Mouse (Mus musculus): Measurements from ENCODE around the gene Serpina5.
A peak's percentile ranks its signal among the peaks of the same experiment; 100 is the strongest.
"Not testable (repeated sequence)": the region's sequence is repeated elsewhere in the genome, so short reads cannot be mapped to it uniquely, and the experiment has no call there.

The Serpina5 gene

GRCm38 (mm10) chr12:104100768-104101167, at the start of gene Serpina5:
Serpina5 (plus strand) TSS chr12:104101113.
- no peak for DNase-seq

DNA sequence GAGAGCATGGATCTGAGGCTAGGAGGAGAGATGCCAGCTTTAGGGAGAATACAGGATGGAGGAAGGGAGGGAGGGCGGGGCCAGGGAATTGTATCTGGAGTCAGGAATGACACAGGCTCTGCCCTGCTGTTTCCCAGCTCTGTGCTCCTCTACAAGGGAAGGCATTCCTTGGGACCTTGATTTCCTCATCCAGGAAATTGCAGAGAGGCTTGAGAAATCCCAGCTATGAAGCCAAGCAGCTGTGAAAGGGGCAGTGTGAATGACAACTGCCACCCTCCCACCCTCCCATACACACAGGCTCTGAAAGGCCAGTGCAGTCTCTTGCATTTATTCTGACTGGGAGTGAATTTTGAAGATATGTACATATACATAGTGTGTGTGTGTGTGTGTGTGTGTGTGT, 46.9 kb upstream of the Serpina5 start:
- DNase-seq: no peak

- DNase-seq: no peak
Measured at GRCm38 (mm10) chr12:104055755-104056154, 45.2 kb upstream of the Serpina5 start.

DNA sequence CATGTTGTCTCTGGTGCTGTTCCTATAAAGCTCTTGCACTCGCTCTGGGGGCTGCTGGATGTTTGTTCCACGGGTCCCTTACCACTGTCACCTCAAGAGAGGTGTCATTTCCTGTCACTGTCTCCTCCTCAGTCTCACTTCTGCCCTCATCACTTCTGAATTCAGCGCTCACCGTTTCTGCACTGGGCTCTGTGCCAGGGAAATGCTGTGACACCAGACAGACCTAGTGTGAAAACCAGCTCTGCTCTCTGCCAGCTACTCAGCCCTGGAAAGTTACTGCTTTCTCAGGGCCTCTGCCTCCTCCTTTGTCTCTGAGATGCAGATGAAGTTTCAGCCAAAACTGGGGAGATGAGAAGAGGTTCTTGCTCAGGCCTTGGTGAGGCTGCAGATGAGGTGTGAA, 43.9 kb upstream of the Serpina5 start:
- DNase-seq: no peak

DNA sequence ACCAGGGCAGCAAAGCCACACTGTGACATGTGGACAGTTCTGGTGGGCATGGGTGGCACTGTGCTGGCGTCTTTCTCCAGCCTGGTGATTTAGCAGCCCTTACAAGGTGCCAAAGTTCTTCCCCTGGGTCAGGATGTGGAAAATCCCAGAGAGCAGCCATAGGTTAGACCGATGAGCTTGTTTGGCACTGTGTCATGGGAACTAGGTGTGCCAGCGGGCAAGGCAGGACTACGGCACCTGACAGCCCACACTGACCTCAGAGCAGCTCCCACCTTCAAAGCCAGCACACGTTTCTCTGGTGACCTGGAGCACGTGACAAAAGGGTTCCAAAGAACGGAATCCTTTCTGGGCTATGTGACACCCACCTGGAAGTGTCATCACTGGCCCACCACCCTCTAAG, 43.4 kb upstream of the Serpina5 start:
- DNase-seq: no peak

- DNase-seq: no peak
Measured at GRCm38 (mm10) chr12:104060126-104060525, 40.8 kb upstream of the Serpina5 start.

DNA sequence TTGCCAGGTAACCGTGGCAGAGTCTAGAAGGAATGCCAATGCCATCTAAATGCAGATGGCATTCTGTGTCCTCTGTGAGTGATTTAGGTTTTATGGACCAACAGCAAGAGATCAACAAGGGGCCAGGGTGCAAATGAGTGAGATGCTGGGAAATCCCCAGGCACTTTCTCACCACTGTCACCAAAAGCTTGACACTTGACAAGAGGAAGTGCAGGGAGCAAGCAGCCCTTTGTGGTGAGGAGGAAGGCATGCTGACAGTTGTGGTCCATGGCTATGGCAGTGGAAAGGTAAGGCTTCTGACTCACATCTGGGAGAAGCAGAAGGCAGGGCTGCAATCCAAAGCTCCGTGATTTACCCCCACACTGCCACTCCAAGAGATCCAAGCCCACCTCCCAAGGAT, 39.1 kb upstream of the Serpina5 start:
- DNase-seq: no peak

GRCm38 (mm10) chr12:104064532-104064931, 36.4 kb upstream of the Serpina5 start:
- no peak for DNase-seq

DNA sequence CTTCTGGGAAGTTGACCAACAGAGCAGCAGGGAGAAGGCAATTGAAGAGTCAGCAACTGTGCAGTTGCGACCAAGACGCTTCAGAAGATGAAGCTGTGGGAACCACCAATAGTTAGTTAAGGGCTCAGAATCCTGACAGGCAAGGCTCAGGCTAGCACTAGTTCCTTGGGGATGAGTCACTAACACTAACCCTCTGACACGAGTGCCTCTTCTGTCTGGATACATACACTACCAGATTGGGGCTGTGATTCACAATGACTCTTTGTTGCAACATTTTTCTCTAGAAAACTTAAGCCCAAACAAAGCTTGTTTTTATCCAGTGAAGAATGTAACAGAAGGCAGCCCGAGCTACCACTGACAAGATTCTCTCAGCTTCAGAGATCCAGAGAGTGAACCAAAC, 35.9 kb upstream of the Serpina5 start:
- no peak for DNase-seq

GRCm38 (mm10) chr12:104066241-104066640, 34.7 kb upstream of the Serpina5 start:
- no peak for DNase-seq

- peak; percentile 47 for DNase-seq
Measured at GRCm38 (mm10) chr12:104067549-104067948, 33.4 kb upstream of the Serpina5 start.

GRCm38 (mm10) chr12:104069620-104070019, 31.3 kb upstream of the Serpina5 start:
- DNase-seq: peak; percentile 70

DNA sequence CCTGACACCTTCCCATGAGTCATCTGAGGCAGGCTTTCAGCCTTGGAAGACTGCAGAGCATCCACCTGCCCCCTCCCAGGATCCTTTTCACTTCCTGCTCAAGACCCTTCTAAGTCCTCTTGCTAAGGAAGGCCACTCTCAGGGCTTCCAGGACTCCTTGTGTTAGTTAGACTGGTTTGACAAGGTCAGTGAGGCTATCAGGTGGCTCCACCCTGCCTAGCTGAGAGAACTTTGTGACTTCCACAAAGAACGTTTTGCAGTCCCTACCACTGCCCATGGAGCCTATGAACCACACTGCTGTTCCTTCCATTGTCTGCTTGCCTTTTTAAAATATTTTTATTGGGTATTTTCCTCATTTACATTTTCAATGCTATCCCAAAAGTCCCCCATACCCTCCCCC, 29.2 kb upstream of the Serpina5 start:
- no peak for DNase-seq

GRCm38 (mm10) chr12:104072286-104072685, 28.6 kb upstream of the Serpina5 start:
- DNase-seq: no peak

GRCm38 (mm10) chr12:104090119-104090518, 10.8 kb upstream of the Serpina5 start:
- DNase-seq: no peak

DNA sequence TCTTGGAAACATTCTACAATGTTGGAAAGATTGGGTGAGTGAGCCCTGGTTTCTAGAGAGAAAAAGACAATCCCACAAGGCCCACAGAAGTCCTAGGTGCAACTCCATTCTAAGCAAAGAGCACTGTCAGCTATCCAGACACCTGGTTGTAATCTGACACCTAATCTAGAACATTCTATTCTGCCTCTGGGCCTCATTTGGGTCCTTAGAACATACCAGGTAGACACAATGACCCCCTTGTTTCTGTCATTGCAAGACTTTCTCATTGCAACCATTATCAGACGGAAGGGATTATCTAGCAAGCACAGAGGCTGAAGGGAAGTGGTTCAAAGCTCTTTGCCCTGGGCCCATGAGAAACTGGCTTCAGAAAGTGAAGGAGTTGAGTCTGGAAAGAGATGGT, 9.6 kb upstream of the Serpina5 start:
- no peak for DNase-seq

DNA sequence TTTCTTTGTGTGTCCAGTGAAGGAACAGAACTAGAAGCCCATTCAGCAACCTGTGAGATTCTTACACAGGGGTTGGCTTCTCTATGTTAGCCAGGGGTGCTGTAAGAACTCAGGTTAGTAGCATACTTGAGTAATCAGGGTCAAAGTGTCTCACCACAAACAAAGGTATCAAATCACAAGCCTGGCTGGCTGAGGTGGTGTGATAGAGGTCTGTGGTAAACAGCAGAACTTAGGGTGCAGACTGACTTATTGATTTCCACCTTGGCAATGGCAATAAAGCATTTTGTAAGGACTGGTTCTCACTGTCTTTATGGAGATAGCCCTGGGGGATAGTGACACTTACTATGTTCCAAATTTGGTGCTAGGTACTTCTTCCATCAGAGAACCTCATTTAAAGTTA, 4.9 kb downstream of the Serpina5 start:
- no peak for DNase-seq

- no peak for DNase-seq
Measured at GRCm38 (mm10) chr12:104106919-104107318, 6.0 kb downstream of the Serpina5 start.

GRCm38 (mm10) chr12:104108507-104108906, 7.6 kb downstream of the Serpina5 start:
- no peak for DNase-seq

GRCm38 (mm10) chr12:104112333-104112732, 11.4 kb downstream of the Serpina5 start, which contains the start of gene Serpina3a:
Serpina3a (plus strand) TSS chr12:104112724.
- DNase-seq: not testable (repeated sequence)

- no peak for DNase-seq
Measured at GRCm38 (mm10) chr12:104114921-104115579, 14.1 kb downstream of the Serpina5 start.

GRCm38 (mm10) chr12:104123097-104123496, 22.2 kb downstream of the Serpina5 start:
- no peak for DNase-seq

GRCm38 (mm10) chr12:104123996-104124395, 23.1 kb downstream of the Serpina5 start:
- DNase-seq: no peak

DNA sequence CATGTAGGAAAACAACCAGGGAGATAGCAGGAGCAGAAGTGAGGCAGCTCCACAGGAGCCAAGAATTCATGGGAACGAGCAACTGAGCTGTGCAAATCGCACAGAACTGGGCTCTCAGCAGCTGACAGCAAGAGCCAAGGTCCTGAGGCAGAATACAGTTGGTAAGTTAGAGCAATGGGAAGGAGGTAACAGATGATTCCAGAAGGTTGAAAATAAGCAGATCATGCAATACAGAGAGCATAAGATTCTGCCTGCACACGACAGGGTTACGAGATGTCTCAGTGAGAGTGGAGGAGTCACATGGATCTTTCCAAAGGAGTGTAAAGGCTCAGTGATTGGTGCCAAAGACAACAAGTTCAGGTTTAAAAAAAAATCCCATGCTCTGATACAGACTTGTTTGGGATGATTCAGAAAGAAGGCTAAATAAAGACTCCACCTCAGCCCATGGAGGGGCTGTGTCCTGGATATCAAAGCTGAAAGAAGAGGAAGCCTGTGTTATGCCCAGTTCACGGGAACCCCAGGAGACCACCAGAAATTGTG, 24.2 kb downstream of the Serpina5 start:
- DNase-seq: no peak

GRCm38 (mm10) chr12:104127696-104128095, 26.8 kb downstream of the Serpina5 start, which contains the start of gene Serpina3b:
Serpina3b (plus strand) TSS chr12:104127996.
- no peak for DNase-seq
